Mouse (Mus musculus) limb, embryonic 11.5 days (tissue): Measurements from ENCODE around the gene Creb3l2. TPM values are rescaled to one million over a fixed set of nuclear protein-coding genes. Genes with fewer than 3 reads are reported as not detected.
A peak's percentile ranks its signal among the peaks of the same experiment; 100 is the strongest.

Experiments used
- ATAC-seq: fragments of 200-750 bp; cut with Nextera tagmentation; 2 replicates; pipeline ENCODE4 v1.8.0; 2017; ENCODE audit warnings: low read depth; ENCODE audit not compliant: insufficient number of reproducible peaks, low FRiP score, low TSS enrichment
- DNase-seq: peaks from one replicate; pipeline ENCODE4 v3.0.0-alpha.2; 2015; ENCODE audit warnings: low spot score
- H3K27ac ChIP-seq: fragments of 300-500 bp; sonication (generic); replicated peaks from 2 replicates; pipeline ENCODE4 v1.5.1; 2014; ENCODE audit warnings: low read depth, mild to moderate bottlenecking, low read length
- H3K27me3 ChIP-seq: fragments of 300-500 bp; sonication (generic); 2 replicates; pipeline ENCODE4 v1.6.1; 2014; ENCODE audit warnings: mild to moderate bottlenecking, low read length, mixed read lengths; ENCODE audit not compliant: control insufficient read depth, insufficient read depth
- H3K36me3 ChIP-seq: fragments of 300-500 bp; sonication (generic); 2 replicates; pipeline ENCODE4 v1.6.1; 2014; ENCODE audit warnings: mild to moderate bottlenecking, low read length, moderate library complexity, mixed read lengths; ENCODE audit not compliant: control insufficient read depth, insufficient read depth
- H3K4me1 ChIP-seq: fragments of 300-500 bp; sonication (generic); 2 replicates; pipeline ENCODE4 v1.6.1; 2014; ENCODE audit warnings: low read length, mixed read lengths; ENCODE audit not compliant: control insufficient read depth, insufficient read depth
- H3K4me2 ChIP-seq: fragments of 300-500 bp; sonication (generic); 2 replicates; pipeline ENCODE4 v1.6.1; 2014; ENCODE audit warnings: low read depth, mild to moderate bottlenecking, moderate library complexity; ENCODE audit not compliant: severe bottlenecking
- H3K4me3 ChIP-seq: fragments of 300-500 bp; sonication (generic); 2 replicates; pipeline ENCODE4 v1.5.1; 2014; ENCODE audit warnings: low read depth, low read length
- H3K9ac ChIP-seq: fragments of 300-500 bp; sonication (generic); 2 replicates; pipeline ENCODE4 v1.6.1; 2014; ENCODE audit warnings: mild to moderate bottlenecking, low read length
- H3K9me3 ChIP-seq: fragments of 300-500 bp; sonication (generic); 2 replicates; pipeline ENCODE4 v1.6.1; 2016; ENCODE audit warnings: low read length; ENCODE audit not compliant: control insufficient read depth
- WGBS: fragments of 180-500 bp; shearing (Covaris S2); extraction: QIAGEN DNeasy Blood & Tissue Kit; methylation state at CpG from one replicate; pipeline ENCODE4 v1.1.7; 2014; 5-methylcytosine and 5-hydroxymethylcytosine counted together
- polyA plus RNA-seq: library from polyadenylated mRNA; unstranded; fragments of >200 nt; fragmentation: Nextera tagmentation; extraction: Ambion mirVana; gene quantifications from 2 replicates; pipeline ENCODE4 v1.2.1, GENCODE M21; 2014

Creb3l2 gene
- polyA plus RNA-seq, 1 experiment from 2014 or later: 25.2 TPM

DNA sequence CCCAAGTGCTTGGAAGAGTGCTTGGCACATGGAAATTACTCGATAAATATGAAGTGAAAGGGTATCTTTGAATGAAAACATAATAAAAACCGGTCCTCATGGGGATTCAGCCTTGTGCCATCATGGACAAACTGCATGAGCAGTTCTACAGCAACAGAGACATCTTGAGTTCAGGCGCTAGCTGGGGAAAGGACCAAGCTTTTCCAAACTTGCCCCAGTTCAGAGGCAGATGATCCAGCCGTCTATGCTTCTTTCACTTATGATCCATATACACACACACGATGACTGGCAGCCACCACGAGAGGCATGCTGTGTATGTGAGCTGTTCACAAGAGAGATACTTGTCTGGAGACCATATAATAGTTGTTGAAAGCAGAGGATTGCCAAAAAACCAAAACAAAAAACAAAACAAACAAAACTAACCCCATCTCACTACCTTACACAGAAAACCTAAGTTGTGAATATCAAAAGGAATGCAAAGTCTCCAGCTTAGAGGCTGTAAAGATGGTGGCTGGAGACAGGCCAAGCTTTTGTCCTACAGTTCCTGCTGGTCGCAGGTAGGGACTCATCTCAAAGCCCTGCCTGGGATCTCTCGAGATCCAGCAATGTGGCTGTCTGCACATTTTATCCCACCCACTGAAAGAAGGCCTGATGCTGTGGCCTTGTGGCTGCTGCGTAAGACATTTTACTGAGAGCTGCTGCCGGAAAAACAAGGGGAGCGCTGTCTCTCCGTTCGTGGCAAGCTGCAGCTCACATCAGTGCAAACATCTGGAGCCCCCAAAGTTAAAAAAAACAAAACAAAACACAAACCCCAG lies 2.1 kb downstream of the Creb3l2 start:
- H3K9me3 ChIP-seq: no peaks in the 10 kb centered on the region
- H3K36me3 ChIP-seq: no peaks in the 10 kb centered on the region
- no peaks in the 10 kb centered on the region for H3K4me1 ChIP-seq
- no peaks in the 10 kb centered on the region for H3K27me3 ChIP-seq
- WGBS: 55% methylated on average over 13 of the region's 13 CpGs
- peak; percentile 53 for DNase-seq
- no peak for ATAC-seq
- peak overlapping the region; percentile 88 for H3K27ac ChIP-seq
- H3K4me3 ChIP-seq: peak overlapping the region; percentile 97
- peak overlapping the region; percentile 72 for H3K4me2 ChIP-seq
- peak overlapping the region; percentile 85 for H3K9ac ChIP-seq

DNA sequence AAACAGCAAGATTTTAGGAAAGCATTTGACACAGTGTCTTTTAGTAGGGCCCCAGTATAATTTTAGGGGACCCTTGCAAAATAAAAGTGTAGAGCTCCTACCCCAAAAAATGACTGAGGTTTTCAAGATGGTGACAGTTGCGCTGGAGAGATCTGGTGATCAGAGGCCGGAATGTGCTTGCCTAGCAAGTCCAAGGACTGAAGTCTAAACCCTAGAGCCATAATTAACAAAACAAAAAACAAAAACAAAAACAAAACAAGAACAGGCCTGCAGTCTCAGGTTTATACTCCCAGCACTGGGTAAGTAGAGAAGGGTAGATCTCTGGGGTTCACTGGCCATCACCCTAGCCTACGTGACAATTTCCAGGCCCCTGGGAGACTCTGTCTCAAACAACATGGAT lies 3.4 kb downstream of the Creb3l2 start:
- no peak overlapping the region for H3K27ac ChIP-seq
- H3K4me2 ChIP-seq: no peak overlapping the region
- H3K27me3 ChIP-seq: no peaks in the 10 kb centered on the region
- no peaks in the 10 kb centered on the region for H3K9me3 ChIP-seq
- ATAC-seq (no peak), DNase-seq (no peak)
- H3K9ac ChIP-seq: no peak overlapping the region
- H3K36me3 ChIP-seq: no peaks in the 10 kb centered on the region
- H3K4me1 ChIP-seq: no peaks in the 10 kb centered on the region
- no peak overlapping the region for H3K4me3 ChIP-seq
- WGBS: 97% methylated on average over 3 of the region's 3 CpGs

DNA sequence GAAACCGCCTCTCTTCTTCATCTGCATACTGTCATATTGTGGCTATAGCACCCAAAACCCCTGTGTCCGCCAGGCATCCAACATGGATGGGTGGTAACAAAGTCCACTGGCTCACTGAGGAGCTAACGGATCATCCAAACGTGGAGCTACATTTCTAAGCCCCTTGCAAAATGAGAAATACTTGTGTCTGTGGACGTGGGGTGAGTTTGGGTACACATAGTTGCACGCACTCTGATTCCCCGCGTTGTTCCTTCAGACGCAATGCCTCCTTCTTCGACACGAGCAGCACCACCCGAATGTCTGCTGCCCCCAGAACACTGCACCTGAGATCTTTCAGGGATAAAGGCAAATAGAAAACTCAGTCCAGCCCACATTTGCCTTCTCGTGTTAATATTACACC lies 4.9 kb downstream of the Creb3l2 start:
- H3K4me1 ChIP-seq: 0 out of 2 replicates have a peak, but pooled peaks cover 2% of the 10 kb centered on the region
- no peaks in the 10 kb centered on the region; the same call in 1 of the 2 replicates for H3K36me3 ChIP-seq
- no peak for ATAC-seq

DNA sequence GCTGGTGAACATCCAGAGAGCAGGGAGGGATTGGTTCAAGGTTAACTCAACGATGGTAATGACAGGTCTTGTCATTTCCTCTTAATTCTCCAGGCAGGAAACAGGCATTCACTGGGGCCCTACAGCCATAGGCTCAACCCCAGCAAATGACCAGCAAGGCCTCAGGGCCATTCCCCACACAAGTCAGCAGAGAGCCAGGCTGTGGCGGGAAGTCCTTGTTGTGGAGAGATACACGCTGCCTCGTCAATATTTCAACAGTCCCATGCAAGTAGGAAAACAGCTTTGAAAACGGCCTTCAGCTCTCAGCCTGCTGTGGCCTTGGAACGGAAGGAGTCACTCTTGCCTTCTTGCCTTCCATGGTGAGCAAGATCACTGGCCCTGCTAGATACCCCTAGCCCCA lies 6.6 kb downstream of the Creb3l2 start:
- H3K27me3 ChIP-seq: no peaks in the 10 kb centered on the region
- ATAC-seq: no peak
- no peak overlapping the region for H3K4me2 ChIP-seq
- no peak overlapping the region for H3K4me3 ChIP-seq
- 87% methylated on average over 6 of the region's 6 CpGs for WGBS
- DNase-seq: no peak
- H3K9me3 ChIP-seq: no peaks in the 10 kb centered on the region
- no peaks in the 10 kb centered on the region; the same call in 1 of the 2 replicates for H3K36me3 ChIP-seq
- no peak overlapping the region for H3K27ac ChIP-seq
- peaks cover 17% of the 10 kb centered on the region for H3K4me1 ChIP-seq
- H3K9ac ChIP-seq: no peak overlapping the region

More for the DNA sequence above, 4.9 kb downstream of the Creb3l2 start:
- H3K27me3 ChIP-seq: no peaks in the 10 kb centered on the region
- no peak overlapping the region for H3K9ac ChIP-seq
- no peak overlapping the region for H3K4me3 ChIP-seq
- no peaks in the 10 kb centered on the region for H3K9me3 ChIP-seq
- no peak overlapping the region for H3K4me2 ChIP-seq
- DNase-seq: no peak
- WGBS: 92% methylated on average over 13 of the region's 13 CpGs
- no peak overlapping the region for H3K27ac ChIP-seq

DNA sequence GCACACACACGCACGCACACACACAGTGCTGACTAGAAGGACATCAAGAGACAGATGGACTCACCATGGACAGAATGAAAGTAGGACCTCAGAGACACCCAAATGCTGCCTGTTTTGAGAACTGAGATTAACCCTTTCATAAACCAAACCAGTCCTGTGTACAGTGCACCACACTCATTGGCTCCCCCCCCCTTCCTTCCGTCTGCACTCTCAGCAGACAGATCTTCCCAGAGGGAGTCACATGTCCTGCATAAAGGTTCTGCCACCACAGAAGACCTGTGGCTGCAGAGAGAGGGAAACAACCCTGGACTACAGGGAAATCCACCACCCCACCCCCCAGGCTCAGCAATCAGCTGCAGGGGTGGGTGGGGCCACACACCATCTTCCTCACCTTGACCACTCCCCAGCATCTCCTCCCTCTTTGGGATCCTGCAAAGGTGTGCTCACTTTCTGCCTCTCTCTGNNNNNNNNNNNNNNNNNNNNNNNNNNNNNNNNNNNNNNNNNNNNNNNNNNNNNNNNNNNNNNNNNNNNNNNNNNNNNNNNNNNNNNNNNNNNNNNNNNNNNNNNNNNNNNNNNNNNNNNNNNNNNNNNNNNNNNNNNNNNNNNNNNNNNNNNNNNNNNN lies 12.0 kb downstream of the Creb3l2 start:
- Histone ChIP-seq H3K4me2 (no peak overlapping the region), H3K27ac (no peak overlapping the region), H3K9me3 (no peaks in the 10 kb centered on the region), H3K36me3 (no peaks in the 10 kb centered on the region; the same call in 1 of the 2 replicates), H3K4me1 (peaks cover 37% of the 10 kb centered on the region), H3K27me3 (no peaks in the 10 kb centered on the region), H3K9ac (no peak overlapping the region), H3K4me3 (no peak overlapping the region)
- no peak for DNase-seq
- 87% methylated on average over 3 of the region's 3 CpGs for WGBS
- ATAC-seq: no peak

DNA sequence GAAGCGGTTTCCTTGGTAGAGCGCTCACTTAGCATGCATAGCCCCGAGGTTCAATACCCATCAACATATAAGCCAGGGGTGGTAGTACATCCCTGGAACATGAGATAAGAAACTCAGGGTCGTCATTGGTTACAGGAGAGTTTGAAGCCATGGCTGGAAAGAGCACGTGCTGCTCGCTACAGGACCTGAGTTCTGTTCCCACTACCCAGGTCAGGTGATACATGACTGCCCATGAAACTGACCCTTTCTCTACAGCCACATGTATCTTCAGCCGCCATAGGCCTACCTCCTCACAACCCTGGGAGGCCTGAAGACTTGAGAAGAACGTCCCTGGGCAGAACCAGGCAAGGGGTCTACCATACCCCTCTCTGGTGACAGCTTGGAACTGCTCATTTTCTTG lies 13.0 kb downstream of the Creb3l2 start:
- H3K27ac ChIP-seq: no peak overlapping the region
- WGBS: 86% methylated on average over 8 of the region's 8 CpGs
- ATAC-seq: no peak
- no peak overlapping the region for H3K4me3 ChIP-seq
- DNase-seq: no peak
- no peak overlapping the region for H3K9ac ChIP-seq
- no peak overlapping the region for H3K4me2 ChIP-seq
- H3K27me3 ChIP-seq: no peaks in the 10 kb centered on the region
- H3K36me3 ChIP-seq: no peaks in the 10 kb centered on the region; the same call in 1 of the 2 replicates
- no peaks in the 10 kb centered on the region for H3K9me3 ChIP-seq
- H3K4me1 ChIP-seq: peaks cover 45% of the 10 kb centered on the region

DNA sequence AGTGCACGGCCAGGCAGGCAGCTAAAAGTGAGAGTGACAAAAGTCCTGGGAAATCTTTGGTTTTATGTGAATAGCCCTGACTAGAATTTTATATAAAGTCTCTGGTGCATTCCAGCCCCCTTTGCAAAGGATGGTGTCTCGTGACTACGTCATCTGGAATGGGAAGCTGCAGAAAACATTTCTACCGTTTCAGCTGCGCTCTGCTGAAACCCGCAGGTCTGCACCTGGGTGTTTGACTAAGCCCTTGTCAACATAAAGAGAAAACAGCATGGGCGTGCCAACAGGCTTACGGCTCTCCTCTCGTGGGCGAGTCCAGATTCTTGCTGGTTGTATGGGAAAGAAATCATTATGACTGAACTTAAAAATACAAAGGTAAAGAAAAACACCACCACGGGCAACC lies 13.9 kb downstream of the Creb3l2 start:
- Histone ChIP-seq H3K36me3 (no peaks in the 10 kb centered on the region; the same call in 1 of the 2 replicates), H3K9ac (no peak overlapping the region), H3K9me3 (no peaks in the 10 kb centered on the region), H3K4me2 (no peak overlapping the region), H3K4me1 (peaks cover 49% of the 10 kb centered on the region), H3K4me3 (no peak overlapping the region), H3K27ac (no peak overlapping the region), H3K27me3 (no peaks in the 10 kb centered on the region)
- ATAC-seq: no peak
- no peak for DNase-seq
- WGBS: 68% methylated on average over 11 of the region's 11 CpGs

DNA sequence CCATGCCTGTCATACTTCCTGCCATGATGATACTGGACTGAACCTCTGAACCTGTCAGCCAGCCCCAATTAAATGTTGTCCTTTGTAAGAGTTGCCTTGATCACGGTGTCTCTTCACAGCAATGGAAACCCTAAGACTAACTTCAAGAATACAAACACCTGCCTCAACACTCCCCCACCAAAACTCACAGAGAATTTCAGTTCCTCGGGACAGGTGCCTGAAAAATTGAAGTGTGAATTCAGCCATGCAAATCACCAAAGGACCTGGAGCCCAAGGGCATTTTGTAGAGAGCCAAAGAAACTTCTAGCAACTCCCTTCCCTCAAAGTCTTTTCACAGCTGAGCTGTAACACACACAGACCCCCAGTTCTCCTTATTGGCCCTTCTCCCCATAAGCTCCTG lies 15.3 kb downstream of the Creb3l2 start:
- ATAC-seq (no peak), DNase-seq (no peak)
- Histone ChIP-seq H3K36me3 (no peaks in the 10 kb centered on the region), H3K9ac (no peak overlapping the region), H3K27me3 (no peaks in the 10 kb centered on the region), H3K4me1 (peaks cover 44% of the 10 kb centered on the region), H3K27ac (no peak overlapping the region), H3K4me2 (no peak overlapping the region), H3K4me3 (no peak overlapping the region), H3K9me3 (no peaks in the 10 kb centered on the region)
- WGBS: 94% methylated on average over 2 of the region's 2 CpGs
